Mouse (Mus musculus) ES-CJ7 (cell line): ENCODE measurements at regions not wholly inside any gene's neighbourhood (a gene's known extent, or its start where the extent isn't known, plus 50 kb on each side); places are given as distances from the start of the nearest gene placed in this dataset.

Experiments
- DNase-seq: peaks from one replicate; pipeline ENCODE4 v3.0.0; 2011; ENCODE audit warnings: low read depth, low spot score

DNA sequence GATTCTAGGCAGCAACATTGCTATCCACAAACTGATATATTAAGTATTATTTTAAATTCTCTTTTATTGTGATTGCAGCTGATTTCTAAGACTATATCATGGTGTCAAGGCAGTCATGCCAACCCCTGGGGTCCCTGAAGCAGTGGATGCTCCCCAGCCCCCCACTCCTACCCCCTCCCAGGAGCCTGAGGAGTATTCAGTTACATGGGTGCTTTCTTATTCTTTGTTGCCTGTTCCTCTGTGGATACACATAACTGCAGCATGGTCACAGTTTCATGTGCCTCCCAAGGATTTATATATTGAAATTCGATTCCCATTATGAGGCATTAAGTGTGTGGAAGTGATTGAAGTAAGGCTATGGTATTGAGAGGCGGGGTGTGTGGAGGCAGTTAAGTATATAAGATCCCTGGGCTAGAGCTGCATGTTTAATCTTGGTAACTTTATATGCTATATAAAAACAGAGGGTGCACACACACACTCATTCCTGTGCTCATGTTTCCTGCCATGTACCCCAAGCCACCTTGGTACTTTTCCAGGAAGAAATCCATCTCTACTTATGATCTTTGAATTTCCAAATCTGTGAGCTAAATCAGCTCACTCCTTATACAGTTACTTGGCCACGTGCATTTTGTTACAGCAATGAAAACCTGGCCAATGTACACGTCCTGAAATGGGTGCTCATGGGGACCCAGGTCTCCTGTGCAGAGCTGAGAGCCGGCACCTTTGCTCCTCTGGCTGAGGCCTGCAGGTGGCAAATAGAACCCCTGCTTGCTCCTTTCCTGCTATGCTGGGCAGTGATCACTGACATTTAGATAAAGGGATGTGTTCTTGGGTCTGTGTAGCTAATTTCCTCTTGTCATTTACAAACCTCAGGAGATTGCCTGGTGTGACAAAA lies 259.0 kb downstream of the Nek10 start:
- DNase-seq, result no peak

DNA sequence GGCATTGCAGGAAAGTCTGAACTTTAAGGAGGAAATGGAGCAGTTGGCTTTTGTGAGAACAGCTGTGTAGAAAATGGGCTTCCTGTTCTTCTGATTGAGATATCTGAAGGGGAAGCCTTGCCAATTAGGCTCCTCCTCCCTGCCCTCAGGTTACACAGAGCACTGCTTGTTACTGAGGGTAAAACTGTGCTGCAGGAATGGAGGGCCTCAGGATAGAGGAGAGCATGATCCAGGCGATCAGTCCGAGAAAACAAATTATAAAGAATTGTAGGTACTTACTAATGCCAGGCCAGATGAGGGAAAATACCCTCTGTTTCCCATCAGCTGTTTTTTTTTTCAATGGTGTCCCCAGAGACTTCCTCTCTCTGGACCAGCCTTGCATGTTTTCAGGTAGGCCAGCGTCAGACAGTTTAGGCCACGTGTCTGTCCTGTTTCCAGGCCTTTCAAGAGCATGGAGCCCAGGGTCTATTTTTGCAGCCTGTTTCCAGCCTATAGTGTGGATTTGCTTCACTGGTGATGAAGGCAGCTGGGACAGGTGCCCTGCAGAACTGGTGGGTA lies 259.7 kb downstream of the Nek10 start:
- DNase-seq, result peak; percentile 7

DNA sequence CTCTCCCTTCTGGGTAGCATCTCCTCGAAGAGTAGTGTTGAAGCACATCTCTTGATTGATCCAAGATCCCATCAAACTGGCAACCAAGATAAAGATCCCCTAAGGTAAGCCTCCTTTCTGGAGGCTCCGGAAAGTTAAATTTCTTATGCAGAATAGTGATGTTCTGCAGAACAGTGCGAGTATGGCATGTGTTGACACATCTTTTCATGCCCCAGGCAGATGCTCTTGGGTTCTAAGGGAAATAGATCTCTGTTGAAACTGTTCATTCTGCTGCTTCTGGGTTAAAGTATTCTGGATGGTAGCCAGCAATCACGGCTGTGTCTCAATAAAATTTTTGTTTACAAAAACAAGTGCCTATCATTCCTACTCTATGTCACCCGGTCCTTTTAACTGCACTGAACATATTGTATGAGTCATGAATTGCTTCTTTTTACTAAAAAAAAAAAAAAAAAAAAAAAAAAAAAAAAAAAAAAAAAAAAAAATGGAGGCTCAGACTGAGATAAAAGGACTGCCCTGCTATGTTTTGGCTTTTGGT lies 261.8 kb downstream of the Nek10 start:
- no peak for DNase-seq

DNA sequence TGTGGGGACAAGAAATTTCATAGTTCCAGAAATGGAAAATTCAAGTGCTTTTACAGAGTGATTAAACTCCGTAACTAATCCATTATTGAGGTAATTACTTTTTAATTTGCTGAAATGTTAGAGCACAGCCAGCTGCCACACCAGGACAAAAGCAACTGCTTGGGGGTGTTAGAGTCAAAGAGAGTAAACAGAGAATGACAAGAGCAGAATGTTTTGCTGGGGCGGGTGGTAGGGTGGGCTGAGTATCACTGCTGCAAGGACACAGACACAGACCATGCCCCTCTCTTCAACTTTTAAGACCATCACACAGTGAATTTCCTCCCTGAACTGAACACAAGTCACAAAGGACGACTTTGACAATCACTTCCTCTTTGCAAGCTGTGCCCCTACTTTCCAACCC lies 272.7 kb downstream of the Nek10 start:
- no peak for DNase-seq

DNA sequence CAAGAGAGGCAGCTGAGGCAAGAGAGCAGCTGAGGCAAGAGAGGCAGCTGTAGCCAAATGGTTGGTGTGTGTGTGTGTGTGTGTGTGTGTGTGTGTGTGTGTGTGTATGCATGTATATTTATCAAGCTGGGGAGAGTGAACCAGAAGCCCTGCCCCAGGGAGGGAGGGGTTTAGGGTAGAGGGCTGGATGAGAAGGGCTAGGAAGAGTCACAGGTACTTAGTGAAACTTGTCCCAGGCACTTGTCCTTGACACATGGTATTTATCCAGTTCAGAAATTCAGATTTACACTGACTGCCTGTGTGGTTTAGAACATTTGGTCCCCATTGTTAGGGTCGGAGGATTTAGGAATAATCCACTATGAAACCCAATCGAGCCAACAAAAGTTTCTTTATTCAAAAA lies 279.7 kb downstream of the Nek10 start:
- no peak for DNase-seq

DNA sequence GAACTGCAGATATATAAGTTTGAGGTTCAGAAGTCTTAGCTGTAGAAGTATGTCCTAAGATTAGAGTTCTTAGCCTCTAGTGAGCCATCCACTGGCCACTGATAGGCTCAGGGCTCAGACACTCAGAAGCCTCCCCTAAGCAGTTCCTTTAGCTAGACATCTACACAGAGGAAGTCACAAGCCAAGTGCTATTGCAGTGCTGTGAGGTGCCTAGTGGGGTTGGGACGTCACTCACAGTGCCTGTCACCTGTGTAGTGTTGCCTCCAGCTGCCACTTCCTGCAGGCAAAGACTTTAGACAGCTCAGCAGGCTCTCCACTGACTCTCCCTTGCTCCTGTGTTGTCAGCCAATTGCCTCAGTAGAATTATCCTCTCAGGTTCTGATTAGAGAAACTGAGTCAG lies 280.6 kb downstream of the Nek10 start:
- no peak for DNase-seq

DNA sequence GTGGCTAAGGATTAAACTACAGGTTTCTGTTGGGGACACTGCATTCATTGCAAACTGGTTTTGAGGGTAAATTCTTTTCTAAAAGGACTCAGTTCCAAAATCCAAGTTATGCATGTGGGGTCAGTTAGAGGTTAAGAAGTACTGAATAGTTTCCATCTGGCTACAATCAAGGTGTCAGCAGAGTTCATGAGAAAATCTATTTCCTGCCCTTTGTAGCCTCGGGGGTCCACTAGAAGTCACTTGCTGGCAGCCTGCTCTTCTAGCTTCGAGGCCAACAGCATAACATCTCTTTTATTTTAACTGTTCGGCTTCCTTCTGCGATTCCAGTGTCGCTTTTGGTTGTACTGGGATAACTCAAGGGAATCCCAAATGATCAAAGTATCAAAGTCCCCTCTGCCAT lies 283.8 kb downstream of the Nek10 start:
- DNase-seq, result no peak

DNA sequence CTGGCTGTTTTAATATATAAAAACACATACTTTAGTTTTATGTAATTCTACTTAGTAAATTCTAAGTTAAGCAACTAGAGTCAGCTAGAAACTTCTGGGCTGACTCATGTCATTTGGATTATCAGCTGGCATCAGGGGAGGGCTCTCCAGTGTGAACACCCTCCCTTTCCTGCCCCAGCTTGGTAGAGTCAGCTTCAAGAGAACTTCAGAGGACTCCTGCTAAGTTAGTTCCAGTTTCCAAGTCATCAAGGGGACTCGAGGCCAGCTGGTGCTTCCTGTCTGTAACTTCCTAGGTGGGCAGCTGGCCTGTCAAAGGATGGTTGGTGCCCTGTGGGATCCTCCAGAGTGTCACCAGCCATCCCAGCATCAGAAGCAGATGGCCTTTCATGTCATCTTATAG lies 293.6 kb downstream of the Nek10 start:
- no peak for DNase-seq

DNA sequence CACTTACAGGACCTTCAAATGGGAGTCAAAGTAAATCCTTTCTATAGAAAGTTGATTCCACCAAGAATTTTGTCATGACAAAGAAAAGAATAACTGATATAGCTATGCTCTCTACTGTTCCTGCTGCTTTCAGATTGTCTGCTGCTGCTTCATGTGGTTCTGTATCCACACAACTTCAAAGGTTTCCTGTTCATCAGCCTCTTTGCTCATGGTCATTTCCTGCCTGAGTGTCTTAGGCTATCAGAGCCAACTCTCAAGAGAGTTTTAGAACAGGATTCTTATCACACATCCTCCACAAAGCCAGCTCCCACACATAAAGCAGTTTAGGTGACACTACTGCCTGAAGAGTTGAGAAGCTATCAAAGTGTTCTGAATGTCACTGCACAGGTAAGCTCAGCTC lies 296.7 kb downstream of the Nek10 start:
- no peak for DNase-seq

DNA sequence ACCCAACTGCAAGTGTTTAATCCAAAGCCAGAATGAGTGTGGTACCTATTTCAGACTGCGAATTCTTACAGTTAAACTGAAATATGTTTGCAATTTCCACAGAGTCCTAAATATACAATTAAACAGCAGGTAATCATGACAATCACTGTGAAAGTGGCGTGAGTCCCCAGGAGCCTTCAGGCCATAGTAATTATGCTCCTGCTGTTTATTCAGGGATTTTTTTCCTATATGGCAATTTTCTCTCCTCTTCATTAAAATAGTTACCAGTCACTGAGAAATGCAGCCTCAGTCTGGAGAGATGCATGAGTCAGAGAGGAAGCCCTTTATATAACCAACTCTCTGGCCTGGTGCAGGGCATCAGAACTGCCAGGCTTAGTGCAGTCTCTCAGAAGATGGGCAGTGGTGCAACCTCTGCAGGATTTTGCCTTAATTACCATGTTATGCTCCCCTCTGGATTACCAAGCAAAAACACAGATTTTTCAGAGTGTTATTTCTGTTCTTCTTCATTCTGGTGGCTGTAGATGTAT lies 304.6 kb downstream of the Nek10 start:
- no peak for DNase-seq

DNA sequence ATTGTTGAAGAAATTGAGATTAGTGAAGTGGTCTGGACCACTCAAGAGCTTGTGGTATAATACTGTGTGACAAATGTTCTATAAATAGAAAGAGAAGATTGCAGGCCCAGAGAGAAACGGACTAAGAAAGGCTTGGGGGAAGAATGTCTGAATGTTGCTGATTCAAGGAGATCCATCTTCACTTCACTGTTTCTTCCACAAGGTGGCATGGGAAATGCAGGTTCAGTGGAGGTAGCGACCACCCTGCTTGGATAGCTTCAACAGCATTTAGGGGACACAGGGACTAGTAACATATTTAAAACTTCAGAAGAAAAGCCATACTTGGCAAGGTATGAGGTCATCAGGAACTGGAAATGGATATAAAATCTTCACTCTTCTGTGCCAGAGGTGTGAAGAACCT lies 316.5 kb downstream of the Nek10 start:
- DNase-seq, result no peak

DNA sequence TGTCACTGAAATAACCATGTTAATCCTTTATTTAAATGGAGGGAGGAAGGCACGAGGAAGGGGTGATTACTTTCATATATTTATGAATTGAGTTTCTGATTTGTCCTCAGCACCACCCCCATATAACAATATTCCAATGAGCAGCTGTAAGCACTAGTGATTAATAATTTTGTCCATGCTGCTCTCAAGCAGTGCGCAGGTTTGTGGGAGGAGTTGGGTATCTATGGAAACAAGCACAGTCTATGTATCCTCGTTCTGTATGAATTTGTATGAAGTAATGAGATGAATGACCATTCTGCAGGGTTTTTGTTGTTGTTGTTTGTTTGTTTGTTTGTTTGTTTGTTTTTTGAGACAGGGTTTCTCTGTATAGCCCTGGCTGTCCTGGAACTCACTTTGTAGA lies 310.6 kb downstream of the Lrrc3b start:
- no peak for DNase-seq

DNA sequence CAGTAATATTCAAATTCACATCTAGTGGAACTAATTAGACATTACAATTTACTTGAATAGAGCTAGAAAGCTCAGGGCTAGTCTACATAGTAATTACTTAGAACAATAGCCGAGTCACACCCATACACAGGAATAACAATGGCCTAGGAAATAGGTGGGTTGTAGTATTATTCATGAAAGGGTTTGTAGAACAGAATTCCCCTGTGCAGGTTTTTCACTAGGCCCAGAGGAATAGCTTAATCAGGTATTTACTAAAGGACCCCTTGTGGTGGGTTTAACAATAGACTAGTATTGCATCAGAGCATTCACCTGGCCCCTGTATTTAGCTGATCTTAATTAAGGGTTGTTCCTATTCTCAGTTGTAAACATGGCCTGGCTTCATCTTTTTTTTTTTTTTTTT lies 297.9 kb downstream of the Lrrc3b start:
- DNase-seq, result peak; percentile 43

DNA sequence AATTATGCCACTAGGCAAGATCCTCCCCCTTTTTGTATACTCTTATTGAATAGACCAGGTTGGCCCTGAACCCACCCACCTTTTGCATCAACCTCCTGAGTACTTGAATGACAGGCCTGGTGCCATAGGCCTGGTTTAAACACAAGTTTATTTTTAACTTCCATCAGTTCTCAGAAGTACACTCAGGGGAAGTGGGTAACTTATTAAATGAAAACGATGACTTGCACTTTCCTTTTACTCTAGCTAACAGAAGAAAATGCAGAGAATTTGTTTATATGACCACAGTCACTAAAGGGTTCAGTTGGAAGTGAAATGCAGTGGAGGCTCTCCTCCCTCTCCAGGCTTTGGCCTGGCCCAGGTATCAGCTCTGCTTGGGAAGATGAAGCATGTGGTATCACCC lies 295.9 kb downstream of the Lrrc3b start:
- DNase-seq, result no peak

DNA sequence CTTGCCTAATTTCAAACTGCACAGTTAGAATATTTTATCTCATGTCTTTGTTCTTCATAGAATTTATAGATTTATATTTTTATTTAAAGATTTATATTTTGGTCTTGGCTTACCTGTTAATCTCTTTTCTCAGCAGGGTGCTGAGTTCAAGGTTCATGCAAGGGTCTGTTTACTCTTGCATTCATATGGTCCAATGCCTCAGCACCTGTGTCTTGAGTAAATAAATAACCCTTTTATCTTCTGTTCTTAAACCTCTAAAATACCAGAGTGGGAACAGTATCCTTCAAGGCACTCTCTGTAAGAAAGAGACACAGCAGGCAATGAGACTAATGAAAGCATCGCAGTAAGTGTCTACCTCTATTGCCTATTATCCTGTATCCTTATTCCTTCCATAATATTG lies 290.3 kb downstream of the Lrrc3b start:
- no peak for DNase-seq
